Mouse (Mus musculus) midbrain, embryonic 16.5 days (tissue): ENCODE data around the gene 2210011C24Rik. TPM values are rescaled to one million over a fixed set of nuclear protein-coding genes. Genes with fewer than 3 reads are reported as not detected.
"Not testable (repeated sequence)": the region's sequence is repeated elsewhere in the genome, so short reads cannot be mapped to it uniquely, and the experiment has no call there.

ENCODE experiments used
- ATAC-seq: fragments of 200-750 bp; cut with Nextera tagmentation; 2 replicates; pipeline ENCODE4 v1.8.0; 2017; ENCODE audit warnings: moderate TSS enrichment
- H3K27ac ChIP-seq: fragments of 300-500 bp; sonication (generic); 2 replicates; pipeline ENCODE4 v1.5.1; 2014; ENCODE audit warnings: mild to moderate bottlenecking, low read length, mixed read lengths
- H3K27me3 ChIP-seq: fragments of 300-500 bp; sonication (generic); 2 replicates; pipeline ENCODE4 v1.6.1; 2014; ENCODE audit warnings: low read depth, low read length, mixed read lengths; ENCODE audit not compliant: control insufficient read depth, insufficient read depth
- H3K36me3 ChIP-seq: fragments of 300-500 bp; sonication (generic); 2 replicates; pipeline ENCODE4 v1.6.1; 2014; ENCODE audit warnings: mild to moderate bottlenecking, low read length, moderate library complexity, mixed read lengths; ENCODE audit not compliant: control insufficient read depth, insufficient read depth
- H3K4me1 ChIP-seq: fragments of 300-500 bp; sonication (generic); 2 replicates; pipeline ENCODE4 v1.6.1; 2014; ENCODE audit warnings: mild to moderate bottlenecking, low read length, mixed read lengths; ENCODE audit not compliant: control insufficient read depth, insufficient read depth
- H3K4me2 ChIP-seq: fragments of 300-500 bp; sonication (generic); 2 replicates; pipeline ENCODE4 v1.6.1; 2014; ENCODE audit warnings: mild to moderate bottlenecking, low read length, mixed read lengths
- H3K4me3 ChIP-seq: fragments of 300-500 bp; sonication (generic); 2 replicates; pipeline ENCODE4 v1.5.1; 2014; ENCODE audit warnings: low read depth, mild to moderate bottlenecking, low read length, moderate library complexity, mixed read lengths
- H3K9ac ChIP-seq: fragments of 300-500 bp; sonication (generic); 2 replicates; pipeline ENCODE4 v1.6.1; 2014; ENCODE audit warnings: low read depth, low read length, mixed read lengths
- H3K9me3 ChIP-seq: fragments of 300-500 bp; sonication (generic); replicated peaks from 2 replicates; pipeline ENCODE4 v1.6.1; 2014; ENCODE audit warnings: mild to moderate bottlenecking, low read length, mixed read lengths; ENCODE audit not compliant: control insufficient read depth, poor library complexity, severe bottlenecking
- WGBS: fragments of 180-500 bp; shearing (Covaris S2); extraction: QIAGEN DNeasy Blood & Tissue Kit; methylation state at CpG from one replicate; pipeline ENCODE4 v1.1.7; 2014; 5-methylcytosine and 5-hydroxymethylcytosine counted together
- polyA plus RNA-seq: library from polyadenylated mRNA; unstranded; fragments of >200 nt; fragmentation: Nextera tagmentation; extraction: Ambion mirVana; gene quantifications from 2 replicates; pipeline ENCODE4 v1.2.1, GENCODE M21; 2015

The 2210011C24Rik gene
- polyA plus RNA-seq, 1 experiment from 2014 or later = 0.28 TPM

- H3K4me2 ChIP-seq = peak overlapping the region; percentile 94
- no peaks in the 10 kb centered on the region for H3K9me3 ChIP-seq
- peaks cover 22% of the 10 kb centered on the region for H3K27me3 ChIP-seq
- H3K27ac ChIP-seq = no peak overlapping the region
- H3K4me3 ChIP-seq = peak overlapping the region; percentile 58
- WGBS = 2% methylated on average over 81 of the region's 83 CpGs
- peak; percentile 41 for ATAC-seq
- peaks cover 22% of the 10 kb centered on the region for H3K4me1 ChIP-seq
- no peaks in the 10 kb centered on the region for H3K36me3 ChIP-seq
- H3K9ac ChIP-seq = peak overlapping the region; percentile 66
These were observed 1.1 kb downstream of the 2210011C24Rik start for GRCm38 (mm10) chr8:84010625-84011611.

GRCm38 (mm10) chr8:84009876-84010275 is 2.1 kb downstream of the 2210011C24Rik start:
- no peak for ATAC-seq
- H3K4me2 ChIP-seq = peak overlapping the region; percentile 35; the same call in 1 of the 2 replicates
- no peaks in the 10 kb centered on the region for H3K9me3 ChIP-seq
- H3K27ac ChIP-seq = no peak overlapping the region
- H3K4me3 ChIP-seq = no peak overlapping the region
- H3K27me3 ChIP-seq = peaks cover 22% of the 10 kb centered on the region
- no peak overlapping the region for H3K9ac ChIP-seq
- no peaks in the 10 kb centered on the region for H3K36me3 ChIP-seq
- H3K4me1 ChIP-seq = peaks cover 24% of the 10 kb centered on the region
- WGBS = 1% methylated on average over 11 of the region's 11 CpGs

GRCm38 (mm10) chr8:84008362-84008761 is 3.6 kb downstream of the 2210011C24Rik start:
- H3K4me3 ChIP-seq = no peak overlapping the region
- no peak overlapping the region for H3K4me2 ChIP-seq
- no peak overlapping the region for H3K27ac ChIP-seq
- H3K36me3 ChIP-seq = no peaks in the 10 kb centered on the region
- H3K4me1 ChIP-seq = peaks cover 24% of the 10 kb centered on the region
- no peak for ATAC-seq
- H3K9me3 ChIP-seq = no peaks in the 10 kb centered on the region
- no peak overlapping the region for H3K9ac ChIP-seq
- peaks cover 21% of the 10 kb centered on the region for H3K27me3 ChIP-seq
- 27% methylated on average over 7 of the region's 7 CpGs for WGBS

GRCm38 (mm10) chr8:84005502-84005901 is 6.5 kb downstream of the 2210011C24Rik start:
- not testable (repeated sequence) for H3K36me3 ChIP-seq, H3K9ac ChIP-seq, H3K27ac ChIP-seq, H3K9me3 ChIP-seq, H3K4me1 ChIP-seq, ATAC-seq, H3K4me3 ChIP-seq, H3K4me2 ChIP-seq
- 95% methylated on average over 7 of the region's 7 CpGs for WGBS
- H3K27me3 ChIP-seq = peaks cover 15% of the 10 kb centered on the region

- peak; percentile 81 for ATAC-seq
- peak overlapping the region; percentile 87 for H3K9ac ChIP-seq
- H3K4me1 ChIP-seq = peaks cover 5% of the 10 kb centered on the region; the same call in 1 of the 2 replicates
- 0 out of 2 replicates have a peak, but pooled peaks cover 3% of the 10 kb centered on the region for H3K36me3 ChIP-seq
- 1% methylated on average over 30 of the region's 30 CpGs for WGBS
- H3K27ac ChIP-seq = peak overlapping the region; percentile 60
- H3K4me2 ChIP-seq = peak overlapping the region; percentile 97
- H3K27me3 ChIP-seq = peaks cover 12% of the 10 kb centered on the region; the same call in 1 of the 2 replicates
- no peaks in the 10 kb centered on the region for H3K9me3 ChIP-seq
- H3K4me3 ChIP-seq = peak overlapping the region; percentile 64
These were observed 7.3 kb downstream of the 2210011C24Rik start for GRCm38 (mm10) chr8:84004533-84005201.

- H3K9me3 ChIP-seq = no peaks in the 10 kb centered on the region
- H3K4me2 ChIP-seq = peak overlapping the region; percentile 97
- H3K27me3 ChIP-seq = peaks cover 12% of the 10 kb centered on the region; the same call in 1 of the 2 replicates
- 73% methylated on average over 6 of the region's 6 CpGs for WGBS
- H3K9ac ChIP-seq = peak overlapping the region; percentile 87; the same call in 1 of the 2 replicates
- peaks cover 13% of the 10 kb centered on the region for H3K4me1 ChIP-seq
- 0 out of 2 replicates have a peak, but pooled peaks cover 3% of the 10 kb centered on the region for H3K36me3 ChIP-seq
- no peak for ATAC-seq
- no peak overlapping the region for H3K27ac ChIP-seq
- H3K4me3 ChIP-seq = peak overlapping the region; percentile 64
These were observed 8.2 kb downstream of the 2210011C24Rik start for GRCm38 (mm10) chr8:84003612-84004246.

GRCm38 (mm10) chr8:84002957-84003611 is 8.9 kb downstream of the 2210011C24Rik start:
- Histone ChIP-seq H3K9ac (0 out of 2 replicates have a peak overlapping the region, but pooled peaks have one; percentile 6), H3K36me3 (0 out of 2 replicates have a peak, but pooled peaks cover 3% of the 10 kb centered on the region), H3K4me1 (peaks cover 15% of the 10 kb centered on the region), H3K27ac (no peak overlapping the region), H3K4me2 (no peak overlapping the region), H3K9me3 (no peaks in the 10 kb centered on the region), H3K4me3 (no peak overlapping the region), H3K27me3 (peaks cover 12% of the 10 kb centered on the region; the same call in 1 of the 2 replicates)
- WGBS = 47% methylated on average over 12 of the region's 12 CpGs
- no peak for ATAC-seq
